Mouse (Mus musculus) testis, adult 2 months (tissue): ENCODE measurements around the gene Zcwpw1. TPM values are rescaled to one million over a fixed set of nuclear protein-coding genes. Genes with fewer than 3 reads are reported as not detected.

Source experiments
- H3K27ac ChIP-seq: fragments of 200-500 bp; 2 replicates; pipeline ENCODE4 v1.5.1; 2012; ENCODE audit warnings: low read depth, low read length; ENCODE audit not compliant: control insufficient read depth, insufficient read depth
- H3K27me3 ChIP-seq: fragments of 200-500 bp; 2 replicates; pipeline ENCODE4 v1.6.1; 2012; ENCODE audit warnings: mild to moderate bottlenecking, low read length, moderate library complexity; ENCODE audit not compliant: control insufficient read depth, insufficient read depth
- H3K36me3 ChIP-seq: fragments of 200-500 bp; 2 replicates; pipeline ENCODE4 v1.6.1; 2012; ENCODE audit warnings: mild to moderate bottlenecking, low read length; ENCODE audit not compliant: control insufficient read depth, insufficient read depth
- H3K4me1 ChIP-seq: fragments of 200-500 bp; 2 replicates; pipeline ENCODE4 v1.6.1; 2012; ENCODE audit warnings: low read length; ENCODE audit not compliant: control insufficient read depth, insufficient read depth
- H3K4me3 ChIP-seq: fragments of 200-500 bp; 2 replicates; pipeline ENCODE4 v1.5.1; 2012; ENCODE audit warnings: low read depth, mild to moderate bottlenecking, low read length, moderate library complexity, mixed read lengths; ENCODE audit not compliant: control insufficient read depth
- CTCF ChIP-seq: fragments of 200-500 bp; IDR thresholded peaks from 2 replicates; pipeline ENCODE4 v1.5.1; 2012; ENCODE audit warnings: low read depth, mild to moderate bottlenecking, inconsistent platforms, low read length, moderate library complexity; ENCODE audit not compliant: control insufficient read depth, insufficient read depth, insufficient replicate concordance
- POLR2A ChIP-seq: fragments of 200-500 bp; IDR thresholded peaks from 2 replicates; pipeline ENCODE4 v1.6.1; 2012; ENCODE audit warnings: low read depth, mild to moderate bottlenecking, inconsistent platforms, low read length, moderate library complexity; ENCODE audit not compliant: control insufficient read depth
- polyA plus RNA-seq: library from polyadenylated mRNA; depleted of rRNA; stranded (reverse); fragments of >200 nt; gene quantifications from 2 replicates; pipeline ENCODE4 v1.2.3, GENCODE M21; 2012

The Zcwpw1 gene
- polyA plus RNA-seq, 1 experiment: 12.3 TPM

DNA sequence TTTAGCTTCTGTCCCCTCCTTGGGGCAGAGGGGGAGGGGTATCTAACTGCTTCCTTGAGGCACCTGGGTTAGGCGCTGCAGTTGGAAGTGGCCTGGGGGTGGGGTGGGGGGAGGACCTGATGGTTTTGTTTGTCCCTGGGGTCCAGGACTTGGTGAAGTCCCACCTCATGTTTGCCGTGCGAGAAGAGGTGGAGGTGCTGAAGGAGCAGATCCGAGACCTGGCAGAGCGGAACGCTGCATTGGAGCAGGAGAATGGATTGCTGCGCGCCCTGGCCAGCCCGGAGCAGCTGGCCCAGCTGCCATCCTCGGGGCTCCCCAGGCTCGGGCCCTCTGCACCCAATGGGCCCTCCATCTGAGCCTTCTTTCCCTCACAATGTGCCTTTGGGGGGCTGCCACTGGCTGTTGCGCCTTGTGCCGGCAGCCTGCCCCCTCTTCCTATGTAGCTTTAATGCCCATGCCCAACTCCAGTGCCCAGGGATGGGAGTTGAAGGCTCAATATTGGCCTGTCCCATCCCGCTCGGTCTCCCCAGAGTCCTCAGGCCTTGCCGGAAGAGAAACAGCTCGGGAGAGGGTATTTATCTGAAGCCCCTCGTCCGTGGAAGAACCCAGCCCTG lies 28.6 kb upstream of the Zcwpw1 start:
- peak overlapping the region; percentile 66 for H3K4me3 ChIP-seq
- no peaks in the 10 kb centered on the region for H3K36me3 ChIP-seq
- TF ChIP-seq CTCF (no peak), POLR2A (no peak)
- no peaks in the 10 kb centered on the region for H3K27me3 ChIP-seq
- H3K4me1 ChIP-seq: peaks cover 6% of the 10 kb centered on the region
- 0 out of 2 replicates have a peak overlapping the region, but pooled peaks have one; percentile 22 for H3K27ac ChIP-seq

DNA sequence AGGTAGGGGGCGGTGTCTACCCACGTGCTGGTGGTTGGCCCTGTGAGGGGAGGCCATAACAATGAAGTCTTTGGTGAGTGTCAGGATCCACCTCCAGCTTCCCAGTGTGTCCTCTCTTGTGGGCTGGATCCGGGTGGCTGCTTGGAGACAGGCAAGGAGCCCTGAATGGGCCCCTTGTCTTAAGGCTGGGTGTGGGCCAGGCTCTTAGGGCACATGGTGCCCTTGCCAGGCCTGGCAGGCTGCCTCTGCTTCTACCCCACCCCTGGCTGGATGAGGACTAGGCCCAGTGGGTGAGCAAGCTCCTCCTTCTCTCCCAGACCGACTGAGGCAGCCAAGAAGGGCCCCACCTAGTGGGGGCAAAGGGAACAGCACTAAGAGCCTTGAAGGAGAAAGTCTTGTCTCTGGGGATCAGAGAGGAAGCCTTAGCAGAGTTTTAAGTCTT lies 27.6 kb upstream of the Zcwpw1 start:
- H3K27me3 ChIP-seq: no peaks in the 10 kb centered on the region
- H3K27ac ChIP-seq: peak overlapping the region; percentile 58; the same call in 1 of the 2 replicates
- TF ChIP-seq CTCF (peak; percentile 75), POLR2A (0 out of 2 replicates have a peak, but pooled peaks have one; percentile 28)
- H3K4me1 ChIP-seq: peaks cover 6% of the 10 kb centered on the region
- no peaks in the 10 kb centered on the region for H3K36me3 ChIP-seq
- peak overlapping the region; percentile 76 for H3K4me3 ChIP-seq

GRCm38 (mm10) chr5:137764609-137765340 lies 22.8 kb upstream of the Zcwpw1 start:
- H3K4me1 ChIP-seq: no peaks in the 10 kb centered on the region; the same call in none of the 2 replicates
- no peaks in the 10 kb centered on the region for H3K36me3 ChIP-seq
- H3K27me3 ChIP-seq: no peaks in the 10 kb centered on the region
- H3K4me3 ChIP-seq: peak overlapping the region; percentile 37
- TF ChIP-seq CTCF: no peak
- no peak overlapping the region for H3K27ac ChIP-seq

GRCm38 (mm10) chr5:137766270-137766669 lies 21.3 kb upstream of the Zcwpw1 start:
- Histone ChIP-seq H3K4me1 (no peaks in the 10 kb centered on the region; the same call in 1 of the 2 replicates), H3K4me3 (no peak overlapping the region), H3K36me3 (no peaks in the 10 kb centered on the region), H3K27ac (no peak overlapping the region), H3K27me3 (no peaks in the 10 kb centered on the region)
- TF ChIP-seq CTCF (no peak), POLR2A (no peak)

DNA sequence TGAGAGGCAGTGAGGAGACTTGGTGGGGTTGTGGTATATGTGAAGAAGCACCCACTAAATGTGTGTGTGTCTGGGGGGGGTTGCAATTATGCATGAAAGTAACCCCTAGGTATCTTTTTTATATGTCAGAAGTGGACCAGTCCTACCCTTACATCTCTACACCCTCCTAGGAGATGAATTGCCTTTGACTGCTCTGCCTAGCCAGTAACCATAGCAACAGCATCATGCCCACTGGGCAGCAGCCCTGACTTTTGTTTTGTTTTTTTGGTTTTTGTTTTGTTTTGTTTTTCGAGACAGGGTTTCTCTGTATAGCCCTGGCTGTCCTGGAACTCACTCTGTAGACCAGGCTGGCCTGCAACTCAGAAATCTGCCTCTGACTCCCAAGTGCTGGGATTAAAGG lies 19.1 kb upstream of the Zcwpw1 start:
- no peak overlapping the region for H3K4me3 ChIP-seq
- no peaks in the 10 kb centered on the region for H3K27me3 ChIP-seq
- H3K27ac ChIP-seq: no peak overlapping the region
- H3K4me1 ChIP-seq: no peaks in the 10 kb centered on the region; the same call in 1 of the 2 replicates
- TF ChIP-seq CTCF (no peak), POLR2A (no peak)
- no peaks in the 10 kb centered on the region for H3K36me3 ChIP-seq

GRCm38 (mm10) chr5:137770709-137771108 lies 16.9 kb upstream of the Zcwpw1 start:
- TF ChIP-seq POLR2A (no peak), CTCF (peak; percentile 12; the same call in 1 of the 2 replicates)
- no peak overlapping the region for H3K27ac ChIP-seq
- H3K27me3 ChIP-seq: no peaks in the 10 kb centered on the region
- H3K36me3 ChIP-seq: no peaks in the 10 kb centered on the region
- no peaks in the 10 kb centered on the region for H3K4me1 ChIP-seq
- no peak overlapping the region for H3K4me3 ChIP-seq

DNA sequence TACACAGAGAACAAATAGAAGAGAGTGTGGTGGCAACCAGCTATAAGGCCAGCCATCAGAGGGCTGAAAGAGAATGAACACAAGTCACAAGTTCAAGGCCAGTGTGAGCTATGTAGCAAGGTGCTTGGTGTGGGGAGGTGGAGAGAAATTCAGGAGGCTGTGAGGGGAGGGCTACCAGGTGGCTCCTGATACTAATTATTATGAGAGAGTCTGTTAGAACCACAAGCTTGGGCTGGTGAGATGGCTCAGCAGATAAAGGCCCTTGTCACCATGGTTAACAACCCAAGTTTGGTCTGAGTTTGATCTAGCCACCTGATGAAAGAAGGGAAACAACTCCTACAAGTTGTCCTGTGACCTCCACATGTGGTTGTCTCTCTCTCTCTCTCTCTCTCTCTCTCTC lies 14.8 kb upstream of the Zcwpw1 start:
- Histone ChIP-seq H3K27me3 (no peaks in the 10 kb centered on the region), H3K27ac (no peak overlapping the region), H3K4me1 (no peaks in the 10 kb centered on the region), H3K36me3 (no peaks in the 10 kb centered on the region), H3K4me3 (no peak overlapping the region)
- TF ChIP-seq CTCF (no peak), POLR2A (no peak)

DNA sequence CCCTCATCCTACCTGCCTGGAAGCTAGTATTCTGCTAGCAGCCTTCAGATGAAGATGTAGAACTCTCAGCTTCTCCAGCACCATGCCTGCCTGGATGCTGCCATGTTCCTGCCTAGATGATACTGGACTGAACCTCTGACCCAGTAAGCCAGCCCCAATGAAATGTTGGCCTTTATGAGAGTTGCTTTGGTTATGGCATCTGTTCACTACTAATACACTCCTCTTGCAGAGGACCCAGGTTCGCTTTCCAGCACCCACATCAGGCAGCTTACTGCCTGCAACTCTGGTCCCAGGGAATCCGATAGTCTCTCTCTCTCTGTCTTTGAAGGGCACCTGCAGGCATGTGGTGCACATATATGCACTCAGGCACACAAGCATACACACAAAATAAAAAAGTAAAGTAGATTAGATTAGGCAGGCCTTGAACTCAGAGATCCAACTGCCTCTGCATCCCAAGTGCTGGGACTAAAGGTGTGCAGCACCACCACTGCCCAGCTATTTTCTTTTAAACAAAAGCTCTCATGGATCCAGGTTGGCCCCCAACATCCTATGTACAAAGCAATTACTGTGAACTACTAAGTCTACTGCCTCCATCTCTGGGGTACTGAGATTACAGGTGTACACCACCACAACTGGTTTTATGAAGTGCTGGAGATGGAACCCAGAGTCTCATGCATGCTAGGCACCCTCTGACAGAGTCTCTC lies 11.9 kb upstream of the Zcwpw1 start:
- H3K4me3 ChIP-seq: no peak overlapping the region
- no peak for TF ChIP-seq CTCF
- no peak for TF ChIP-seq POLR2A
- H3K36me3 ChIP-seq: no peaks in the 10 kb centered on the region; the same call in 1 of the 2 replicates
- H3K4me1 ChIP-seq: peaks cover 5% of the 10 kb centered on the region
- H3K27me3 ChIP-seq: no peaks in the 10 kb centered on the region
- no peak overlapping the region for H3K27ac ChIP-seq
